Mouse (Mus musculus) forebrain, embryonic 15.5 days (tissue): ENCODE results near the gene 1700018B08Rik. TPM values are rescaled to one million over a fixed set of nuclear protein-coding genes. Genes with fewer than 3 reads are reported as not detected.

ENCODE experiments used
- ATAC-seq: fragments of 200-750 bp; cut with Nextera tagmentation; replicated peaks from 2 replicates; pipeline ENCODE4 v1.8.0; 2017; ENCODE audit warnings: mild to moderate bottlenecking, moderate TSS enrichment, moderate library complexity
- H3K27ac ChIP-seq: fragments of 300-500 bp; sonication (generic); replicated peaks from 2 replicates; pipeline ENCODE4 v1.5.1; 2015; ENCODE audit warnings: mild to moderate bottlenecking, inconsistent platforms
- H3K27me3 ChIP-seq: fragments of 300-500 bp; sonication (generic); 2 replicates; pipeline ENCODE4 v1.6.1; 2015; ENCODE audit warnings: inconsistent platforms
- H3K36me3 ChIP-seq: fragments of 300-500 bp; sonication (generic); 2 replicates; pipeline ENCODE4 v1.6.1; 2015; ENCODE audit warnings: mild to moderate bottlenecking, inconsistent platforms
- H3K4me1 ChIP-seq: fragments of 300-500 bp; sonication (generic); 2 replicates; pipeline ENCODE4 v1.6.1; 2015; ENCODE audit warnings: inconsistent platforms
- H3K4me2 ChIP-seq: fragments of 300-500 bp; sonication (generic); replicated peaks from 2 replicates; pipeline ENCODE4 v1.6.1; 2015; ENCODE audit warnings: mild to moderate bottlenecking, inconsistent platforms
- H3K4me3 ChIP-seq: fragments of 300-500 bp; sonication (generic); 2 replicates; pipeline ENCODE4 v1.5.1; 2015; ENCODE audit warnings: mild to moderate bottlenecking, inconsistent platforms
- H3K9ac ChIP-seq: fragments of 300-500 bp; sonication (generic); replicated peaks from 2 replicates; pipeline ENCODE4 v1.6.1; 2015; ENCODE audit warnings: mild to moderate bottlenecking, inconsistent platforms
- H3K9me3 ChIP-seq: fragments of 300-500 bp; sonication (generic); 2 replicates; pipeline ENCODE4 v1.6.1; 2016; ENCODE audit warnings: inconsistent platforms
- WGBS: fragments of 180-500 bp; shearing (Covaris S2); methylation state at CpG from one replicate; pipeline ENCODE4 v1.1.7; 2015; ENCODE audit warnings: mixed read lengths; 5-methylcytosine and 5-hydroxymethylcytosine counted together
- polyA plus RNA-seq: library from polyadenylated mRNA; unstranded; fragments of >200 nt; fragmentation: Nextera tagmentation; extraction: Ambion mirVana; gene quantifications from 2 replicates; pipeline ENCODE4 v1.2.1, GENCODE M21; 2015

The 1700018B08Rik gene
- polyA plus RNA-seq, 1 experiment from 2014 or later, result not detected

DNA sequence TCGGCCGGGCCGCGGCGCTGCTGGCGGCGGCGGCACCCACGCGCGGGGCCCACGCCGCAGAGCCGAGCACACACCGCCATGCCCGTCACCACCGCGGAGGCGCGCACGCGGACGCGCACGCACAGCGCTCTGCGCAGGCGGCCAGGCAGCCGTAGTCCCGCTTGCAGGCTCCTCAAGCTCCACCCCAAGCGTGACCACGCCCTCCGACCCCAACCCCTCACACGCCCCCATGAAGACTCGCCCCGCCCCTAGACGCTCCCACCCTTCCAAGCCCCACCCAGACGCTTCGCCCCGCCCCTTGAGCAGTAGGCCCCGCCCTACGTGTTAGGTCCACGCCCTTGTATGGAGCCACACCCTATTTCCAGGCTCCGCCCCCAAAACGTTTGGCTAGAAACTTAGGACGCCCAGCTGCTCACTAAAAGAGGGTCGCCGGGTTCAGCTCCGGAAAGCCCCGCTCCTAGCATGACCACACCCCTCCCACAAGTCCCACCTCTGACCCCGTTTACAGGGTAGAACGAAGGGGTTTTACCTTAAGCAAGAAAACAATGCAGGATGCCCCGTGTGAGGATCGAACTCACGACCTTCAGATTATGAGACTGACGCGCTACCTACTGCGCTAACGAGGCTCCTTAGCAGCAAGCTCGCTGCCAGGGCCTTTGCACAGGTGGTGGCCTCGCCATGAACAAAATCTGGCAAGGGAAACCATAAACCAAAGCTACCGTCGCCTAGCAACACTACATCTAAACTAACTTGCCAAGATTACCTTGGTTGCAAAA lies 34.7 kb upstream of the 1700018B08Rik start, which contains the start of gene Fbxo31:
Gene Fbxo31, minus strand, starts transcription at position 131 of the 776 bp plus-strand sequence.
- Histone ChIP-seq H3K4me3 (peak within 1 kb of the TSS; percentile 95), H3K4me2 (peak within 1 kb of the TSS; percentile 68), H3K4me1 (peaks cover 31% of the 10 kb centered on the region), H3K36me3 (no peaks in the 10 kb centered on the region), H3K9ac (peak within 1 kb of the TSS; percentile 85), H3K27ac (peak within 1 kb of the TSS; percentile 60), H3K27me3 (no peaks in the 10 kb centered on the region), H3K9me3 (no peaks in the 10 kb centered on the region)
- peak; percentile 94 for ATAC-seq
- under 1% methylated on average over 60 of the region's 63 CpGs for WGBS

DNA sequence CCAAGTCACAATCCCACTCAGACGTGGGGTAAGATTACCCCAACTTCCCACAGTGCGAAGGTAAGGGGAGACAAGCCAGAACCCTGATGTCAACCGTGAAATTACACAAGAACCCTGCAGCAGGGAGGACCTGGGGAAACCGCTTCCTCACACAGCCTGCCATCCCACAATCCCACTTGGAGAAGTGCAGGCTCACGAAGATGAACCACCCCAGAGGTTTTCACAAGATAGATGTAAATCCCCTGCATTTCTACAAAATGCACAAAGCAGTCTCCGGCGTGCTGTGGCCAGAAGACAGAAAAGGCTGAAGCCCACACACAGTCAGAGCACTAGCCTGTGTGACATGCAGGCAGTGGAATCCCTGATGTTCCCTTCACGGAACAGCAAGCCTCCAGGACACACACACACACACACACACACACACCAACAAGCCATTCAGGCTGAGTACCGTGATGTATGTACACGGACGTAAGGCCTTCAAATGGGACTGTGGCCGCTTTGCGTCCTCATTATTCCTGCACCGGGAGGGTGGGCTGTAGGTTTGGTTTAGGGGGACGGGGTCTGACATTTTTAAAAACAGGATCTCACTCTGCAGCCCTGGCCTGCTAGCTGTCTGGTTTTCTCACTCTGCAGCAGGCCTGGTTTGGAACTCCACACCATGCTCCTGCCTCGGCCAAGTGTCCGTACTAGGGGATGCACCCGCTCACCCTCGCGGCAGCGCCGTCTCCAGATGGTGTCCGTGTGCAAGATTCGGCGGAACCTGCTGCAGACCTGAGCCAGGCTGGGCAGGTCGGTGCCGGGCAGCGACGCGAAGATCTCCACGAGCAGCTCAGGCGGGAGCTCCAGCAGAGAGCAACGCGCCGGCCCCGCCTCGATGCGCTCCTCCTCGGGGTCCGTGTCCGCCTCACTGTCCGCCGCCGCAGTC lies 33.9 kb upstream of the 1700018B08Rik start:
- H3K9ac ChIP-seq, result peak overlapping the region; percentile 85
- no peaks in the 10 kb centered on the region for H3K9me3 ChIP-seq
- H3K4me1 ChIP-seq, result peaks cover 31% of the 10 kb centered on the region
- H3K27me3 ChIP-seq, result no peaks in the 10 kb centered on the region
- peak overlapping the region; percentile 95 for H3K4me3 ChIP-seq
- H3K36me3 ChIP-seq, result no peaks in the 10 kb centered on the region
- H3K27ac ChIP-seq, result peak overlapping the region; percentile 60
- WGBS, result 2% methylated on average over 41 of the region's 44 CpGs
- ATAC-seq, result peak; percentile 0
- H3K4me2 ChIP-seq, result peak overlapping the region; percentile 68

DNA sequence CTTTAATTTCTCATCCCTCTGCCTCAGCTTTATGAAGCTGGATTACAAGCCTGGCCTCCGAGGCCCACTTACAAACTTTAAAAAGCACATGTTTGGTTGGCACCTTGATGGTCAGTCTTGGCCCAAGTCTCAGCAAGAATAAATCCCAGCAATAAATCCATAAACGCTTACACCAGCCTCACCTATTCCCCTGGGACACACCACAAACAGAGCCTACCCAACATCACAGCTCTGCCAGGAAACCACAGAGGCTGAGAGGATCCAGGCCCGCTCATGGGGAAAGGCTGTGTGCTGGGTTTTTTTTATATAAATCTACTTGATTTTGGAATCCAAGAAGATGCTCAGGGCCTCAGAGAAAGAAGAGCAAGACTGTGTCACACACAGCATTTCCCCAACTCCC lies 31.5 kb upstream of the 1700018B08Rik start:
- no peaks in the 10 kb centered on the region for H3K9me3 ChIP-seq
- no peak overlapping the region for H3K4me3 ChIP-seq
- ATAC-seq, result no peak
- 88% methylated on average over 3 of the region's 3 CpGs for WGBS
- no peak overlapping the region for H3K4me2 ChIP-seq
- H3K27ac ChIP-seq, result no peak overlapping the region
- no peaks in the 10 kb centered on the region for H3K36me3 ChIP-seq
- H3K4me1 ChIP-seq, result peaks cover 31% of the 10 kb centered on the region
- no peak overlapping the region for H3K9ac ChIP-seq
- H3K27me3 ChIP-seq, result no peaks in the 10 kb centered on the region

DNA sequence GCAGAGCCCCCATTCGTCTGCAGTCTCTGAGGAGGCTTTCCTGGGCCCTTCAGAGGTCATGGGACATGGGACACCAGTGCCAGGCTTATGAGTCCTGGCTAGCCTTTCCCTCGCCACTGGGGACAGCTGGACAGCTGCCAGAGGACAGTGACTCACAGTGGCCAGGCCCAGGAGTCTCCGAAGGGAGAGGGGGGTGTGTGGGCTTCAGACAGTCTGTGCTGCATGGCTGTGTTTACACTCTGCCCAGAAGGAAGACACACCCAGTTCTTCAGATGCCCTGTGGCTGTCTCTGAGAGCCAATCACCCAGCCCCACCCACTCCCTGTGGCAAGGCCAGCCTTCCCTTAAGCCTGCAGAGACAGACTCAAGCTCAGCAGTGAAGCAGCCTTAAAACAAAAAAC lies 29.2 kb upstream of the 1700018B08Rik start:
- 56% methylated on average over 3 of the region's 3 CpGs for WGBS
- H3K4me3 ChIP-seq, result no peak overlapping the region
- H3K4me1 ChIP-seq, result peaks cover 23% of the 10 kb centered on the region
- no peaks in the 10 kb centered on the region for H3K36me3 ChIP-seq
- no peak overlapping the region for H3K4me2 ChIP-seq
- no peaks in the 10 kb centered on the region for H3K27me3 ChIP-seq
- no peak for ATAC-seq
- H3K27ac ChIP-seq, result no peak overlapping the region
- H3K9me3 ChIP-seq, result no peaks in the 10 kb centered on the region
- no peak overlapping the region for H3K9ac ChIP-seq

DNA sequence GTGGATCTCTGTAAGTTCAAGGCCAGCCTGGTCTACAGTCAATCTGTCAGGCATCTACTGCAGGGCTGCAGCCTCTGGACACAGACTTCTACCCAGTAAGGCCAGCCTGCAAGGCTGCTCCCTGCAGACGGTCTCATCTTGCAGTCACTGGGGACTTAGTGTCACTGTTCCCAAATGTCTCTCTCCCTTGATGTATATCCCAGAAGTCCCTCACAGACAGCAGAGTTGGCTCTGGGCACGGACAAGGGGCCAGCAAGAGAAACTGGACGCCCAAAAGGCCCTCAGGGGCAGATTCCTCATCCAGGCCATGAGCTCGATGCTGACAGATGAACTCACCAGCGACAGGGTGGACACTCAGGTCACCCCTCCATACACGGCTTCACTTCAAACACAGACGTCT lies 28.0 kb upstream of the 1700018B08Rik start:
- H3K9ac ChIP-seq, result no peak overlapping the region
- no peaks in the 10 kb centered on the region for H3K9me3 ChIP-seq
- no peak overlapping the region for H3K4me3 ChIP-seq
- ATAC-seq, result no peak
- no peak overlapping the region for H3K27ac ChIP-seq
- no peaks in the 10 kb centered on the region for H3K27me3 ChIP-seq
- H3K4me2 ChIP-seq, result no peak overlapping the region
- no peaks in the 10 kb centered on the region for H3K36me3 ChIP-seq
- 87% methylated on average over 7 of the region's 7 CpGs for WGBS
- peaks cover 14% of the 10 kb centered on the region for H3K4me1 ChIP-seq

DNA sequence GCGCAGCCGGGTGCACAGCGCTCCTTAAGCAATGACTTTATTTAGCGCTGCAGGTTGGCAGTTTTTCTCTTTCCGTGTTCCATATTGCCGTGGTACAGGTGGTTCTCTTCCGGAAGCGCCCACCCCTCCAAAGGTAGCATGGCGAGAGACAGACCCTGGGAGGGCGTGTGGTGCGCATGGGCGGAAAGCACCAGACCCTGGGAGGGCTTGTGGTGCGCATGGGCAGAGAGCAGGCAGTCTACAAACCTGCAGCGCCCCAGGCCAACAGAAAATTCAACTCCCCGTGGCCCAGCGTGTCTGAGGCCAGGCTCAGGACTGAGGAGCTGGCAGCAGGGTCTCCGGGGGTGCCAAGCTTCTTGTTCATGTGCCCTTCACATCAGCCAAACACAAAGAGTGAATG lies 26.7 kb upstream of the 1700018B08Rik start:
- Histone ChIP-seq H3K9ac (no peak overlapping the region), H3K4me3 (no peak overlapping the region), H3K27ac (no peak overlapping the region), H3K9me3 (no peaks in the 10 kb centered on the region), H3K36me3 (no peaks in the 10 kb centered on the region), H3K4me1 (0 out of 2 replicates have a peak, but pooled peaks cover under 1% of the 10 kb centered on the region), H3K4me2 (no peak overlapping the region), H3K27me3 (no peaks in the 10 kb centered on the region)
- WGBS, result 91% methylated on average over 17 of the region's 17 CpGs
- no peak for ATAC-seq

DNA sequence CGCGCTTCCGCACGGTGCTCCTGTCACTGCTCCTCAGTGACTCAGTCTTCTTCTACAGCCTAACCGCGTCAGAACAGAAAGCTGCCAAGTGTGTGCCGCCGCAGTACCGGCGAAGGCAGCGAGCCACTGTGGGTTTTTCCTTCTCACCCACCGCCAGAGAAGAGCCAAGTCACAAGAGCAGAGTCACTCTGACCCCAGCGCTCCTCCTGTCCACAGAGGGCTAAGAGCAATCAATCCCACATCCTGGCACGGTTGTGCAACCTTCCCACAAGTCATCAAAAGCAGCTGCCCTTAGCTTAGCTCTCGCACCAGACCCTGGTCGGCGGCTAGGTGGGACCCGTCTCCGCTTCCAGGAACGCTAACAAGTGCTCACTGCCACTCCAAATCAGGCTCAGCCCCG lies 26.2 kb upstream of the 1700018B08Rik start:
- no peak for ATAC-seq
- H3K4me2 ChIP-seq, result no peak overlapping the region
- H3K4me1 ChIP-seq, result no peaks in the 10 kb centered on the region
- 85% methylated on average over 21 of the region's 21 CpGs for WGBS
- H3K9ac ChIP-seq, result no peak overlapping the region
- H3K9me3 ChIP-seq, result no peaks in the 10 kb centered on the region
- H3K36me3 ChIP-seq, result no peaks in the 10 kb centered on the region
- no peaks in the 10 kb centered on the region for H3K27me3 ChIP-seq
- no peak overlapping the region for H3K27ac ChIP-seq
- H3K4me3 ChIP-seq, result no peak overlapping the region

DNA sequence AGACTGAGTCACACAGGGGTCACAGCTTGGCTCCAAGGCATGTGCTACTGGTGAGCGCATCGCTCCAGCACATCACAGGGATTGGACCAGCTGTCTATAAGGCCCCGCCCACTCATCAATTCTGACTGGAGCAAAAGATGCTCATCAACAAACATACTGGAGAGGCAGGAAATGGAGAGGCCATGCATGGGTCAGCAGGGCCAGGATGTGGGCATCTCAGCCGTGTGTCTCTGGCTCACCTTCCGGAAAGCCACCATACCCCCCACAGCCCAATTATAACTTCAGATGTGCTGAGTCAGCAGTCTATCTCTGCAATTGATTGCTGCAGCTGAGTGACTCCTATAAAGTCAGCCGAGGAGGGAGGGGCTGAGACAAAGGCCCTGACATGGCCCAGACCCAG lies 24.2 kb upstream of the 1700018B08Rik start:
- Histone ChIP-seq H3K4me3 (no peak overlapping the region), H3K9me3 (no peaks in the 10 kb centered on the region), H3K4me1 (no peaks in the 10 kb centered on the region), H3K9ac (no peak overlapping the region), H3K27ac (no peak overlapping the region), H3K27me3 (no peaks in the 10 kb centered on the region), H3K4me2 (no peak overlapping the region), H3K36me3 (no peaks in the 10 kb centered on the region; the same call in 1 of the 2 replicates)
- 89% methylated on average over 6 of the region's 6 CpGs for WGBS
- ATAC-seq, result no peak

DNA sequence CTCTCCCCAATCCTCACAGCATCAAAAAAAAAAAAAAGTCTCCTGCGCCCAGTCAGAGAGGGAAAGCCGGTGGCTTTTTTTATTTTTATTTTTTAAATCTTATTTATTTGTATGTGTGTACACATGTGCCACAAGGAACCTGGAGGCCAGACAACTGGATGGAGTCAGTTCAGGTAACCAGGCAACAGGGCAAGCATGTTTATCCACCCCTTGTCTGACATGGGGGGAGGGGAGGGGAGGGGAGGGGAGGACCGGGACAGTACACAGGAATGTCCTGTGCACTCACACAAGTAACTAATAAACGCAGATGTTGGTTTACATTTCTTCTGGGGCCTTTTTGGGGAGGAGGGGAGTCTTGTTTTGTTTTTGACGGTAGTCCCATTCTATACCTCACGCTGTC lies 19.6 kb upstream of the 1700018B08Rik start:
- no peaks in the 10 kb centered on the region for H3K27me3 ChIP-seq
- H3K4me1 ChIP-seq, result no peaks in the 10 kb centered on the region
- no peak overlapping the region for H3K27ac ChIP-seq
- WGBS, result 81% methylated on average over 6 of the region's 6 CpGs
- no peak overlapping the region for H3K4me2 ChIP-seq
- no peak overlapping the region for H3K9ac ChIP-seq
- H3K9me3 ChIP-seq, result no peaks in the 10 kb centered on the region
- no peak overlapping the region for H3K4me3 ChIP-seq
- H3K36me3 ChIP-seq, result peaks cover 10% of the 10 kb centered on the region; the same call in 1 of the 2 replicates
- no peak for ATAC-seq

DNA sequence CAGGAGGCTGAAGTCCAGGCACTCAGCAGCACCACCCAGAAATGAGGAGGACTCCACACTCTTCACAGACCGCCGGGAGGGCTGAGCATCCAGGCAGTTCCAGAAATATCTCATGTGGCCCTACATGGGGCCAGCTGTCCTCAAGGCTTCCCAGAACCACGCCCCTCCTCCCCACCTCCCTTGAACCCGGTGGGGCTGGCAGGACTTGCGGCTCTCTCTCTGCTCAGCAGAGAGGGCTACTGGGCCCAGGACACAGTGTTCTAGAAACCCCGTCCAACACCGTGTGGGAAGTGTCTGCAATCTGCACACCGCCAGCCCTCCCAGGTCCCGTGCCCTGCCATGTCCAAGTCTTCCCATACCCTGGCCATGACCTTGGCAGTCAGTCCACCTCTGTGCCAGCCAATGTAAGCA lies 18.8 kb upstream of the 1700018B08Rik start:
- Histone ChIP-seq H3K9ac (no peak overlapping the region), H3K4me2 (no peak overlapping the region), H3K27me3 (no peaks in the 10 kb centered on the region), H3K27ac (no peak overlapping the region), H3K36me3 (peaks cover 14% of the 10 kb centered on the region; the same call in 1 of the 2 replicates), H3K9me3 (no peaks in the 10 kb centered on the region), H3K4me3 (no peak overlapping the region), H3K4me1 (no peaks in the 10 kb centered on the region)
- ATAC-seq, result no peak
- 83% methylated on average over 9 of the region's 9 CpGs for WGBS

DNA sequence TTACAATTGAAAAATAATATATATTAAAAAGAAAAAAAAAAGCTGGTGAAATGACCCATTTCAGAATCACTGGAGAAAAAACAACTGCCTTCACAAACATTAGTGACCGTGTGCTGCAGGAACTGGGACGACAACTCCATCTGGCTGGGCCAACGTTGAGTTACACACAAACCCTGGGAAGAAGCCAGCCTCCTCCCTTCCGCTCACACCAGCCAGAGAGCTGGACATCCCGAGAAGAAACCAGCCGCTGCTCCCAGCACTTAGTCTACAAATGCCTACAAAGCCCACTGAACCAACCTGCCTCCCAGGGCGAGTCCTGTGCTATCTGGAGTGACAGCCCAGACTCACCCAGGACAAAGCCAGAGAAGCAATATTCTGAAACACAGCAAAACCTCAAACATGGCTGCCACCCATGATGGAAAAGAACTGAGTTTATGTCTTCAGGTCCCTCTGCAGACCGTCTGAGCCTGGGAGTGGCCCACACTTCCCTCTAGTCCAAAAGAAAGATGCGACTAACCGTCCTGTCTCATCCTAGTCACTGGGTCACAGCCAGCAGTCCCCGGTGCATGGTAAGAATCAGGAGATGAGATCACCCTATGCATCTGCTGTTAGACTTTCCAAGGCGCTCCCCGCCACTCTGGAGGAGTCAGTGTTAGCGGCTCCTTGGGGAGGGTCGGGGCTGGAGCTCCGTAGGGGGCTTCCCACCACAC lies 17.7 kb upstream of the 1700018B08Rik start:
- Histone ChIP-seq H3K4me3 (no peak overlapping the region), H3K9ac (no peak overlapping the region), H3K27me3 (no peaks in the 10 kb centered on the region), H3K27ac (no peak overlapping the region), H3K4me1 (no peaks in the 10 kb centered on the region), H3K36me3 (peaks cover 14% of the 10 kb centered on the region; the same call in 1 of the 2 replicates), H3K4me2 (no peak overlapping the region), H3K9me3 (no peaks in the 10 kb centered on the region)
- ATAC-seq, result no peak
- WGBS, result 86% methylated on average over 16 of the region's 16 CpGs
